Mouse (Mus musculus) hindbrain, embryonic 11.5 days (tissue): ENCODE data around the gene Ergic2. TPM values are rescaled to one million over a fixed set of nuclear protein-coding genes. Genes with fewer than 3 reads are reported as not detected.

Source experiments
- ATAC-seq: fragments of 200-750 bp; cut with Nextera tagmentation; 2 replicates; pipeline ENCODE4 v1.8.0; 2017; ENCODE audit warnings: mild to moderate bottlenecking, moderate TSS enrichment, moderate library complexity; ENCODE audit not compliant: low FRiP score
- DNase-seq: peaks from one replicate; pipeline ENCODE4 v3.0.0-alpha.2; 2015; ENCODE audit warnings: low spot score
- H3K27ac ChIP-seq: fragments of 300-500 bp; sonication (generic); 2 replicates; pipeline ENCODE4 v1.5.1; 2014; ENCODE audit warnings: mild to moderate bottlenecking, low read depth, low read length
- H3K27me3 ChIP-seq: fragments of 300-500 bp; sonication (generic); 2 replicates; pipeline ENCODE4 v1.6.1; 2014; ENCODE audit warnings: mild to moderate bottlenecking, low read length, moderate library complexity, mixed read lengths; ENCODE audit not compliant: control insufficient read depth, insufficient read depth
- H3K36me3 ChIP-seq: fragments of 300-500 bp; sonication (generic); 2 replicates; pipeline ENCODE4 v1.6.1; 2014; ENCODE audit warnings: mild to moderate bottlenecking, low read length, moderate library complexity, mixed read lengths; ENCODE audit not compliant: control insufficient read depth, insufficient read depth
- H3K4me1 ChIP-seq: fragments of 300-500 bp; sonication (generic); replicated peaks from 2 replicates; pipeline ENCODE4 v1.6.1; 2014; ENCODE audit warnings: low read length, mixed read lengths; ENCODE audit not compliant: control insufficient read depth, insufficient read depth
- H3K4me2 ChIP-seq: fragments of 300-500 bp; sonication (generic); replicated peaks from 2 replicates; pipeline ENCODE4 v1.6.1; 2014; ENCODE audit warnings: mild to moderate bottlenecking, low read depth, low read length
- H3K4me3 ChIP-seq: fragments of 300-500 bp; sonication (generic); 2 replicates; pipeline ENCODE4 v1.5.1; 2014; ENCODE audit warnings: low read depth, low read length
- H3K9ac ChIP-seq: fragments of 300-500 bp; sonication (generic); 2 replicates; pipeline ENCODE4 v1.6.1; 2014; ENCODE audit warnings: low read depth, low read length
- H3K9me3 ChIP-seq: fragments of 300-500 bp; sonication (generic); 2 replicates; pipeline ENCODE4 v1.6.1; 2016; ENCODE audit warnings: low read length; ENCODE audit not compliant: control insufficient read depth
- WGBS: fragments of 180-500 bp; shearing (Covaris S2); extraction: QIAGEN DNeasy Blood & Tissue Kit; methylation state at CpG from one replicate; pipeline ENCODE4 v1.1.7; 2014; 5-methylcytosine and 5-hydroxymethylcytosine counted together
- polyA plus RNA-seq: library from polyadenylated mRNA; unstranded; fragments of >200 nt; fragmentation: Nextera tagmentation; extraction: Ambion mirVana; gene quantifications from 2 replicates; pipeline ENCODE4 v1.2.1, GENCODE M21; 2014

Gene Ergic2
- polyA plus RNA-seq, 1 experiment from 2014 or later = 261 TPM

- Histone ChIP-seq H3K4me3 (no peak overlapping the region), H3K9me3 (no peaks in the 10 kb centered on the region), H3K4me1 (no peaks in the 10 kb centered on the region), H3K27me3 (no peaks in the 10 kb centered on the region), H3K27ac (no peak overlapping the region), H3K4me2 (no peak overlapping the region), H3K9ac (no peak overlapping the region), H3K36me3 (no peaks in the 10 kb centered on the region)
- DNase-seq (no peak), ATAC-seq (no peak)
Observed at GRCm38 (mm10) chr6:148133536-148133935, 78.6 kb downstream of the Ergic2 start.

- DNase-seq (peak; percentile 6), ATAC-seq (0 out of 2 replicates have a peak, but pooled peaks have one; percentile 32)
- Histone ChIP-seq H3K36me3 (no peaks in the 10 kb centered on the region), H3K4me3 (no peak overlapping the region), H3K9ac (no peak overlapping the region), H3K4me1 (no peaks in the 10 kb centered on the region), H3K9me3 (no peaks in the 10 kb centered on the region), H3K27me3 (no peaks in the 10 kb centered on the region), H3K4me2 (no peak overlapping the region), H3K27ac (no peak overlapping the region)
- WGBS = 45% methylated on average over 10 of the region's 10 CpGs
Observed at GRCm38 (mm10) chr6:148132314-148132713, 79.9 kb downstream of the Ergic2 start.

Other genes starting within 250 kb of the Ergic2 start
- 1.9 and 3.8 TPM in 2 replicates for gene Far2, start 165.1 kb downstream of the Ergic2 start, polyA plus RNA-seq
- 0.74 and 1.1 TPM in 2 replicates for gene Tmtc1, start 232.0 kb upstream of the Ergic2 start, polyA plus RNA-seq